Mouse (Mus musculus): ENCODE measurements around the gene Dmd. TPM values are rescaled to one million over a fixed set of nuclear protein-coding genes. Genes with fewer than 3 reads are reported as not detected.

The Dmd gene
- polyA plus RNA-seq, 1 experiment = 1.6 TPM

DNA sequence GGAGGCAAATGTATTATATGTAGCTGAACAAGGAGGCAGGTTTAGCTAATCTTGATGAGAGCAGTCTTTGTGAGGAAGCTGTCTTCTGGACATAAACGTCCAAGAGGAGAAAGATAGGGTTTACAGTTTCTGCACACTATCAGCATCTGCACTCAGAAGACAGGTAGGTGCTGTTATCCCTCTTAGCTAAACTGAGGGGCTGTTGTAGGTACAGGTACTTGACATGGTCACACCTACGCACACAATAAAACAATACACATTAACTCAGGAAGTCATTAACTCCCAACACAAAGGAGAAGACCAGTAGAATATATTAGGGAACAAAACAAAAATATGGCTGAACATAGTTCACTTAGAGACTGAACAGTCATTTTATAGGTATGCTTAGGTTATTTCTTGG lies 1217.2 kb downstream of the Dmd start:
- H3K27me3 ChIP-seq (ENCODE audit: control insufficient read depth, insufficient read depth, low read length) = no peaks in the 10 kb centered on the region
- no peak overlapping the region for H3K27ac ChIP-seq (ENCODE audit: control insufficient read depth, insufficient read depth, low read length)
- H3K4me3 ChIP-seq (ENCODE audit: control insufficient read depth, insufficient read depth, low read length) = no peak overlapping the region
- H3K4me1 ChIP-seq (replicated peaks; ENCODE audit: control insufficient read depth, insufficient read depth, low read length) = no peaks in the 10 kb centered on the region
- TF ChIP-seq CTCF (IDR thresholded peaks at IDR 0.05; ENCODE audit: borderline replicate concordance, control insufficient read depth, extremely low read depth, insufficient read depth, low read length, poor library complexity) = no peak
- TF ChIP-seq POLR2A (IDR thresholded peaks at IDR 0.05; ENCODE audit: control insufficient read depth, extremely low read depth, insufficient read depth, low read length, poor library complexity) = no peak
- DNase-seq = no peak
- WGBS = 82% methylated on average over 2 of the region's 2 CpGs
- H3K36me3 ChIP-seq (ENCODE audit: control insufficient read depth, insufficient read depth, low read length) = no peaks in the 10 kb centered on the region

DNA sequence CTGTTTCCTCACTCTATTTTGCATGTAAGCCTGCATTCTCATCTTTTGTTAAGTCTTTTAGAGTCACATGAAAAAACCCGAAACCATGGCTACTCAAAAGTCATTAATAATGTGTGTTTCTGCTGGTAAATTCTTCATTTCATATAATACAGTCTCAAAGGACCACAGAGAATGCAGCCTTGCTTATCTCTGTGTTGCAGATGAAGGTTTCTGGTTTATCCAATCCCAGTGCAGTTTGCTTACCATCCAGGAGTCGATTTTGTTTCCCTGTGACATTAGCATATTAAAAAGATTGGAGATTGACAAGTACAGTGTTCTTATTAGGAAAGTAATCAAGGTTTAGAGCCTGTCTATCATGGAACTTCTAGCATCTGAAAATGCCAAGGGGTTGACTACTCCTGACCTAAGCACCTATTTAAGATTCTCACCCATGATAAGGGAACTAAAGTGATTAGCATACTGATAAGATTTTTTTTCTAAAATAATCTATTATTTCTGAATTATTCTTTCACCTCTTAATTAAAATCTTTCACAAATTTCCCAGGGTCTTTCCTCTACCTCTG lies 1292.7 kb downstream of the Dmd start:
- Histone ChIP-seq H3K4me1 (replicated peaks; ENCODE audit: control insufficient read depth, insufficient read depth, low read length) (no peaks in the 10 kb centered on the region), H3K36me3 (ENCODE audit: control insufficient read depth, insufficient read depth, low read length) (no peaks in the 10 kb centered on the region), H3K27ac (ENCODE audit: control insufficient read depth, insufficient read depth, low read length) (no peak overlapping the region), H3K27me3 (ENCODE audit: control insufficient read depth, insufficient read depth, low read length) (no peaks in the 10 kb centered on the region), H3K4me3 (ENCODE audit: control insufficient read depth, insufficient read depth, low read length) (no peak overlapping the region)
- 70% methylated on average over 2 of the region's 2 CpGs for WGBS
- DNase-seq = no peak
- TF ChIP-seq POLR2A (IDR thresholded peaks at IDR 0.05; ENCODE audit: control insufficient read depth, extremely low read depth, insufficient read depth, low read length, poor library complexity) (no peak), CTCF (IDR thresholded peaks at IDR 0.05; ENCODE audit: borderline replicate concordance, control insufficient read depth, extremely low read depth, insufficient read depth, low read length, poor library complexity) (no peak)

DNA sequence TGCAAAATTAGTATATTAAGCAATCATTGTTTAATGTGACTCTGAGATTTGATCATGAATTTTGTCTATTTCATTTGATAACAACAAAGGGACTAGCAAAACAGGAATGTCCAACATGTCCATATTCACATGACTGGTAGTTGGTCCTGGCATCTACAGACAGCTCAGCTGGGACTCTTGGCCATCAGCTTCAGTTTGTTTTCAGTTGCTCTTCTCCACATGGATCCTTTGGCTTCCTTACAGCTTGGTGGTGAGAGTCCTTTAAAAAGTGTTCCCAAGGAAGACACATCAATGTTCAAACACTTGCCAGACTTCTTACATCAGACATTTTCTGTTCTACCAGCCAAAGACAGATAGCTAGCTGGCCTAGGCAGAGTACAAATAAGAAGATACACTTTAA lies 1381.9 kb downstream of the Dmd start:
- TF ChIP-seq CTCF (IDR thresholded peaks at IDR 0.05; ENCODE audit: borderline replicate concordance, control insufficient read depth, extremely low read depth, insufficient read depth, low read length, poor library complexity) = no peak
- DNase-seq = no peak

DNA sequence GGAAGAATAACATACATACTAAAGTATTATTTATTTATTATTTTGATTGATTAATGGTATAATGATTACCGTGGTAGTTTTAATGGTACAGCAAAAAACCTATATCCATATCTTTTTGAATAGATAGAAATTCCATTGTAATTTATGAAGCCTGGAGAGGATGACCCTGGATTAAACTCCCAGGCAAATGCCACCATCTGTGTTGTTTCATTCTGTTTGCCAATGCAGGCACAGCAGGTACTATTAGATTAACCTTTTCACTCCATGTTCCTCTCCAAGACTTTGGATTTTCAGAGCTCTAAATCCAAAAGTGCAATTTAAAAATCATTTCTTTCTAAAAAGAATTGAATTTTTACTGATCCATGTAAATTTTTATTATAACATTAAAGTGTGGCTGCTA lies 1383.5 kb downstream of the Dmd start:
- Histone ChIP-seq H3K36me3 (ENCODE audit: control insufficient read depth, insufficient read depth, low read length) (no peaks in the 10 kb centered on the region), H3K27me3 (ENCODE audit: control insufficient read depth, insufficient read depth, low read length) (no peaks in the 10 kb centered on the region), H3K27ac (ENCODE audit: control insufficient read depth, insufficient read depth, low read length) (no peak overlapping the region), H3K4me3 (ENCODE audit: control insufficient read depth, insufficient read depth, low read length) (no peak overlapping the region), H3K4me1 (replicated peaks; ENCODE audit: control insufficient read depth, insufficient read depth, low read length) (no peaks in the 10 kb centered on the region)
- TF ChIP-seq CTCF (IDR thresholded peaks at IDR 0.05; ENCODE audit: borderline replicate concordance, control insufficient read depth, extremely low read depth, insufficient read depth, low read length, poor library complexity) = no peak
- TF ChIP-seq POLR2A (IDR thresholded peaks at IDR 0.05; ENCODE audit: control insufficient read depth, extremely low read depth, insufficient read depth, low read length, poor library complexity) = no peak
- DNase-seq = no peak
- WGBS = 97% methylated on average over 1 of the region's 1 CpGs

More for the DNA sequence above, 1381.9 kb downstream of the Dmd start:
- no peaks in the 10 kb centered on the region for H3K27me3 ChIP-seq (ENCODE audit: control insufficient read depth, insufficient read depth, low read length)
- H3K27ac ChIP-seq (ENCODE audit: control insufficient read depth, insufficient read depth, low read length) = no peak overlapping the region
- H3K4me3 ChIP-seq (ENCODE audit: control insufficient read depth, insufficient read depth, low read length) = no peak overlapping the region
- H3K36me3 ChIP-seq (ENCODE audit: control insufficient read depth, insufficient read depth, low read length) = no peaks in the 10 kb centered on the region
- H3K4me1 ChIP-seq (replicated peaks; ENCODE audit: control insufficient read depth, insufficient read depth, low read length) = no peaks in the 10 kb centered on the region

DNA sequence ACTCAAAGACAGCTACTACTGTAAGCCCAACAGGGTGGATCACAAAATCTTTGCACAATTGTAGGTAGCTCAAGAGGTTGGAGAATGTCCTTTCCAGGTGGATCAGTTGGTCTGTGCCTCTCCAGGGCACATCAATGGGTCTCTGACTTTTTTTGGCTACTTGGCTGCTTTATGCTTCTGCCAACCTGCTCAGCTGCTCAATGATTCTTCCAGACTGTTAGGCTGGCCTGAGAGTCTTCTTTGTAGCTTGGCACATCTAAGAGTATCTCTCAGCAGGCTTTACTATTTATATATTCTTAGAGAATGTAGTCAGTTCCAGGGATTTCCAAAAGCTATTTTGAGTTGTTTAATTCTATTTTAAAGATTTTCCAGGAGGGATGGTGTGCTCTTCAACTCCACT lies 1416.3 kb downstream of the Dmd start:
- DNase-seq = no peak
- no peaks in the 10 kb centered on the region for H3K27me3 ChIP-seq (ENCODE audit: control insufficient read depth, insufficient read depth, low read length)
- TF ChIP-seq POLR2A (IDR thresholded peaks at IDR 0.05; ENCODE audit: control insufficient read depth, extremely low read depth, insufficient read depth, low read length, poor library complexity) (no peak), CTCF (IDR thresholded peaks at IDR 0.05; ENCODE audit: borderline replicate concordance, control insufficient read depth, extremely low read depth, insufficient read depth, low read length, poor library complexity) (no peak)
- H3K4me3 ChIP-seq (ENCODE audit: control insufficient read depth, insufficient read depth, low read length) = no peak overlapping the region
- H3K27ac ChIP-seq (ENCODE audit: control insufficient read depth, insufficient read depth, low read length) = no peak overlapping the region
- H3K4me1 ChIP-seq (replicated peaks; ENCODE audit: control insufficient read depth, insufficient read depth, low read length) = no peaks in the 10 kb centered on the region
- H3K36me3 ChIP-seq (ENCODE audit: control insufficient read depth, insufficient read depth, low read length) = no peaks in the 10 kb centered on the region

DNA sequence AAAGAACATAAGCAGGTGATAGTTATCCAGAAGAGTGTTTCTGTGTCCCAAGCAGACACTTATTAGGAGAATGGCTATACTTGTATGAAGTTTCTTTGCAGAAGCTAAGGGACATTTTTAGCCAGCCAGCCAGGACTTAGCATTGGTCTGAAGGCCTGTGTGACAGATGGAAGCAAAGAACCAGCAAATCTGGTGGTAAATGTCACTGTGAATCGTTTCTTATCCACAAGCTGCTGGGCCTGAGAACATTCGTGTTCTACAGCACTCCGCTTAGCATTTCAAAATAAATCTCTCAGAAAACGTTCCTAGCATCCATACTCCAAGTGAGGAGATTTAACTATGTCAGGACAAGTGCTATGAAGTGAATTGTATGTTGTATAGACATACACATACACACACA lies 1486.9 kb downstream of the Dmd start:
- Histone ChIP-seq H3K27me3 (ENCODE audit: control insufficient read depth, insufficient read depth, low read length) (no peaks in the 10 kb centered on the region), H3K27ac (ENCODE audit: control insufficient read depth, insufficient read depth, low read length) (no peak overlapping the region), H3K4me3 (ENCODE audit: control insufficient read depth, insufficient read depth, low read length) (no peak overlapping the region), H3K4me1 (replicated peaks; ENCODE audit: control insufficient read depth, insufficient read depth, low read length) (no peaks in the 10 kb centered on the region), H3K36me3 (ENCODE audit: control insufficient read depth, insufficient read depth, low read length) (no peaks in the 10 kb centered on the region)
- DNase-seq = no peak
- TF ChIP-seq CTCF (IDR thresholded peaks at IDR 0.05; ENCODE audit: borderline replicate concordance, control insufficient read depth, extremely low read depth, insufficient read depth, low read length, poor library complexity) (no peak), POLR2A (IDR thresholded peaks at IDR 0.05; ENCODE audit: control insufficient read depth, extremely low read depth, insufficient read depth, low read length, poor library complexity) (no peak)
- WGBS = 82% methylated on average over 4 of the region's 4 CpGs

DNA sequence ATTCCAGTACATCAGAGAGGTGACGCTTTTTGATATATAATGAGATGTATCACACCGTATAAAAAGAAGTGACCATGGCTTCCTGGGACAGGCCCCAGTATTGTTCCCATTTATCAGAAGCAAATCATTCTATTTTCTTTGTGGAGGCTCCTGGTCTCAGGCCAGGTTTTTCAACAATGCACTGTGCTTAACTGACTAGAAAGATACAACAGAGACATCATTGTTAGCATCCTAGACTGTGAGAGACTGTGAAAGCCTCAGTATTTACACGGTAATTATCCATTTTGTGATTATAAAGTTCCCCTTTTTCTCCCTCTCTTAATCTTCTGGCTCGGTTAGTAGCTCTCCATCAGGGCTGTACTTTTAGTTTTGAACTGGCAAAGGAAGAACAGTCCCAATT lies 1487.9 kb downstream of the Dmd start:
- Histone ChIP-seq H3K36me3 (ENCODE audit: control insufficient read depth, insufficient read depth, low read length) (no peaks in the 10 kb centered on the region), H3K4me3 (ENCODE audit: control insufficient read depth, insufficient read depth, low read length) (no peak overlapping the region), H3K27ac (ENCODE audit: control insufficient read depth, insufficient read depth, low read length) (no peak overlapping the region), H3K27me3 (ENCODE audit: control insufficient read depth, insufficient read depth, low read length) (no peaks in the 10 kb centered on the region), H3K4me1 (replicated peaks; ENCODE audit: control insufficient read depth, insufficient read depth, low read length) (no peaks in the 10 kb centered on the region)
- DNase-seq = no peak
- 87% methylated on average over 4 of the region's 4 CpGs for WGBS
- TF ChIP-seq CTCF (IDR thresholded peaks at IDR 0.05; ENCODE audit: borderline replicate concordance, control insufficient read depth, extremely low read depth, insufficient read depth, low read length, poor library complexity) (no peak), POLR2A (IDR thresholded peaks at IDR 0.05; ENCODE audit: control insufficient read depth, extremely low read depth, insufficient read depth, low read length, poor library complexity) (no peak)
